Mouse (Mus musculus) C2C12 (cell line): ENCODE data around the gene Pigu.

ENCODE experiments used
- CEBPB ChIP-seq: IDR thresholded peaks from one replicate; pipeline ENCODE4 v1.6.1; 2011; ENCODE audit warnings: low read depth, mild to moderate bottlenecking, control low read depth, moderate library complexity
- CTCF ChIP-seq: IDR thresholded peaks from one replicate; pipeline ENCODE4 v1.5.1; 2011; ENCODE audit not compliant: control insufficient read depth, insufficient read depth, insufficient read length
- FOSL1 ChIP-seq: IDR thresholded peaks from one replicate; pipeline ENCODE4 v1.8.0; 2011; ENCODE audit warnings: mild to moderate bottlenecking, low read length; ENCODE audit not compliant: poor library complexity, insufficient read depth, severe bottlenecking
- MAX ChIP-seq: IDR thresholded peaks from one replicate; pipeline ENCODE4 v1.6.1; 2011; ENCODE audit warnings: mild to moderate bottlenecking, control low read depth
- MYOD1 ChIP-seq: IDR thresholded peaks from one replicate; pipeline ENCODE4 v1.6.1; 2011; ENCODE audit warnings: low read depth; ENCODE audit not compliant: control insufficient read depth, insufficient read length
- MYOG ChIP-seq: IDR thresholded peaks from one replicate; pipeline ENCODE4 v1.6.1; 2011; ENCODE audit not compliant: control insufficient read depth, insufficient read length; ENCODE audit errors: extremely low read depth
- USF1 ChIP-seq: IDR thresholded peaks from one replicate; pipeline ENCODE4 v1.6.1; 2011; ENCODE audit warnings: low read depth, mild to moderate bottlenecking, control low read depth, moderate library complexity

- TF ChIP-seq CTCF = no peak
- no peak for TF ChIP-seq MAX
- TF ChIP-seq MYOD1 = no peak
- no peak for TF ChIP-seq MYOG
- TF ChIP-seq CEBPB = no peak
- TF ChIP-seq USF1 = no peak
- TF ChIP-seq FOSL1 = no peak
Measured at GRCm38 (mm10) chr2:155308936-155309592, 48.2 kb downstream of the Pigu start.
